Mouse (Mus musculus) gastrocnemius, adult 2 months (tissue): Measurements from ENCODE around the gene Prss23. TPM values are rescaled to one million over a fixed set of nuclear protein-coding genes. Genes with fewer than 3 reads are reported as not detected.
A peak's percentile ranks its signal among the peaks of the same experiment; 100 is the strongest.

ENCODE experiments used
- DNase-seq: peaks from one replicate; pipeline ENCODE4 v3.0.0; 2022
- H3K27ac ChIP-seq: fragments of 200-600 bp; 2 replicates; pipeline ENCODE4 v1.8.1; 2022; ENCODE audit warnings: mild to moderate bottlenecking
- H3K4me3 ChIP-seq: fragments of 200-600 bp; 2 replicates; pipeline ENCODE4 v1.8.1; 2022; ENCODE audit warnings: mild to moderate bottlenecking, moderate library complexity
- CTCF ChIP-seq: fragments of 200-600 bp; IDR thresholded peaks from 2 replicates; pipeline ENCODE4 v1.8.1; 2022; ENCODE audit warnings: antibody characterized with exemption, mild to moderate bottlenecking, moderate library complexity
- intact Hi-C: fragments of 180-260 bp; cut with DNase I; formaldehyde crosslinking; loops from one replicate; pipeline ENCODE4 v1.15.1; 2025
- total RNA-seq, 2 experiments: library from RNA; stranded (reverse); gene quantifications; 2 replicates each; pipeline ENCODE4 v1.2.3; 2021

The Prss23 gene
- total RNA-seq, 2 experiments from 2014 or later: 40.4 to 72.1 TPM

- Histone ChIP-seq H3K27ac (peak overlapping the region; percentile 28; the same call in 1 of the 2 replicates), H3K4me3 (no peak overlapping the region)
- TF ChIP-seq CTCF: no peak
- intact Hi-C loops: no loop called here
- no peak for DNase-seq
Measured at GRCm38 (mm10) chr7:89483769-89484568, 43.0 kb downstream of the Prss23 start.

- no peak for TF ChIP-seq CTCF
- DNase-seq: peak; percentile 73
- intact Hi-C loops: no loop called here
- H3K27ac ChIP-seq: peak overlapping the region; percentile 40
- no peak overlapping the region for H3K4me3 ChIP-seq
Measured at GRCm38 (mm10) chr7:89481723-89482122, 45.3 kb downstream of the Prss23 start.

DNA sequence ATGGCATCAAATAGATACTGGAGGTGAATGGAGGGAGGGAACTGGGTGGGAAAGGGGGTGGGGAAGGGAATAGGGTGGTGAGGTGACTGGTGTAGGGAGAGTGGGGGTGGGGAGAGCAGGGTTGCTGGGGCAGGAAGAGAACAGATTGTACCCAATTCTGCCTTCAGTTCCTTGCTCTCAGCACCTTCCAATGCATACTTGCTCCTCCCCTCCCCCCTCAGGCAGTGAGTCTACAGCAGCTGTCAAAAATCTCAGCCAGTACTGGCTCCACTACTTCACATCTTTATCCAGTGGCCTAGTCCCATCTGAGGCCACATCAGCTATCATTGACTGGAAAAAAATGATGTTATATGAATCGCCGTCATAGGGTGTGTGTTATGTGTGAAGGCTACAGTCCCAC lies 48.5 kb downstream of the Prss23 start:
- intact Hi-C loops: loop anchor here (5.0 kb wide), 1 partner anchor 414 kb away; no protein-coding TSS in a partner anchor

DNA sequence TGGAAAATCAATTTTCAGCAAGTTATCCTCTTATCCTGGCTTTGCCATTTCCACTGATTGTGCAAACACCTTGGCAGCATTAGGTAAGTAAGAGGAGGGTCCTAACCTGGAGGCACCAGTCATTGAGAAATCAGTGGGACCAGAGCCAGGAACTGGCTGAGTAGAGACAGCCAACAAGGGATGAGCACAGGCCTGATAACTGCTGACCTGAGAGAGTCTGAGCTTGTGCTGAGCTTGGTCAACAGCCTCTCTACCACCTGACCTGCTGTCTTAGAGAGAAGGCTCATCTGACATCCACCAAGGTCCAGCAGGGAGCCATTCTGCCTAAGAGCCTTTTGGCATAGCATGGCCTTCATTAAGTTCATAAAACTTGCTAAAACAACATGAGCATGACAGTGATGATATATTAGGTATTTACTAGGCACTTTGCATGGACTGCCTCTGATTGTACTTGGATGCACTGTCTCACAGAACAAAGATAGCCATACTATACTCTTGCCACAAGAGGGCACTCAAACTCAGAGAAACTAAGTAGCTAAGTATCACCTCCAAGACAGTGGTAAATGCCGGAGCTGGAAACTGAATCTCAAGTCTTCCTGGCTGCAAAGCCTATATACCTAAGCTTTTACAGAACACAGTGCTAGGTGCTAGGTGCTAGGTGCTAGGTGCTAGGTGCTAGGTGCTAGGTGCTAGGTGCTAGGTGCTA lies 49.5 kb downstream of the Prss23 start:
- no peak overlapping the region for H3K4me3 ChIP-seq
- DNase-seq: no peak
- intact Hi-C loops: loop anchor here (5.0 kb wide), 1 partner anchor 415 kb away; no protein-coding TSS in a partner anchor

More for the DNA sequence above, 48.5 kb downstream of the Prss23 start:
- TF ChIP-seq CTCF: no peak
- Histone ChIP-seq H3K27ac (no peak overlapping the region), H3K4me3 (no peak overlapping the region)
- no peak for DNase-seq

DNA sequence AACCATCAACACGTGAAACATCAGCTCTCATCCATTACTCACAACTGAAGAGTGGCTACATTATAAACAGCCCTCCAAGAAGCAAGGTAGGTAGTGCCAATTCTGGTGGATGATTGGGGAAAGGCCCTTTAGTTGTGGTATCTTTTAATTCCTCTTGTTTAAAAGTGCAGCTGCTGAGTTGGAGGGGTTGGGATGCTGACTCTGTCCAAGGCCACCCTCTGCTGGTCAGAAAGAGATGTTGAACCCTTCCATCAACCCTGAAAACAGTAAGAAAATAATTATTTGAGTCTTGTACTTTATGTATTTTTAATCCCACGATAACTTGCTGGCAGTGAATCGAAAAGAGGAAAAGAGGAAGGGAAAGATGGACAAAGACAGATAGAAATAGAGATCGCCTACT lies 53.5 kb downstream of the Prss23 start:
- Histone ChIP-seq H3K4me3 (no peak overlapping the region), H3K27ac (no peak overlapping the region)
- peak; percentile 73 for TF ChIP-seq CTCF
- intact Hi-C loops: loop anchor here (1.0 kb wide), 1 partner anchor 35 kb away; no protein-coding TSS in a partner anchor
- peak; percentile 40 for DNase-seq

More for the DNA sequence above, 49.5 kb downstream of the Prss23 start:
- peak; percentile 79 for TF ChIP-seq CTCF
- H3K27ac ChIP-seq: no peak overlapping the region

DNA sequence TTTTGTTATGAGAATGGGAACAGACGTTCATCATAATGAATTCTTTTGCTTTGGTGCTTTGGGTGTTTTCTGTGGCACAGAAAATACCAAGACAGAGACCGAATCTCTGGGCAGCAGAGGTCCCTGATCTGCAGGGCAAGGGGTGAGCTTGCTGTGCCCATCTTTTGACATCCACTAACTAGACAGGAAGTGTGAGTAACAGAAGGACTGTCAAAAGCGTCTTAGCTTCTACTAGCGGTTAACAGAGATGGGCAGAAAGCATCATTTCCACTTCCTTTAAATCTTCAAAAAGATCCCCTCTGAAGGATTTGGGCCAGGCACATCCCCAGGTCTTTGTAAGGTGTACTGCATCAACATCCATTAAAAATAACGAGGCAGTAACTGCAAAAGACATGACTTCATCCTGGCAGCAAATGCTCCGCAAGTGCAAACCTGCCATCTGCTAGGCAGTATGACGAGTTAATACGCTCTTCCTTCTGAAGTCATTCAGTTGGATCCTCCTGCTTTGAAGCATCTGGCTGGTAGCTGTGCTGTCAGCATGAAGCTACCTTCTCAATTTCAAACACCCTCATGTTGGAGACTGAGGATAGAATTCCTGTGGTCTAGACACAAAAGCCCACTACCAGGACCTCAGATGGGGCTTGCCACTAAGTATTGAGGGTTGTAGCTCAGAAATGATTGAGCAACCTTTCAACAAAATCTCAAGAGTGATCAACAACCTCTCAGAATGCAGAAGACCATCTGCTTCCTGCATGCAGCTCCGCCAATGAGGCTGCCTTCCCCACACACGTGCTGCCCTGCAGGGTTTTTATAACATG lies 63.0 kb downstream of the Prss23 start:
- Histone ChIP-seq H3K27ac (no peak overlapping the region), H3K4me3 (no peak overlapping the region)
- no peak for DNase-seq
- intact Hi-C loops: no loop called here
- no peak for TF ChIP-seq CTCF

GRCm38 (mm10) chr7:89463246-89463645 lies 63.7 kb downstream of the Prss23 start:
- no peak for DNase-seq
- TF ChIP-seq CTCF: no peak
- H3K4me3 ChIP-seq: no peak overlapping the region
- intact Hi-C loops: no loop called here
- H3K27ac ChIP-seq: no peak overlapping the region

GRCm38 (mm10) chr7:89462646-89463207 lies 64.3 kb downstream of the Prss23 start:
- intact Hi-C loops: no loop called here
- DNase-seq: no peak
- Histone ChIP-seq H3K27ac (no peak overlapping the region), H3K4me3 (no peak overlapping the region)
- no peak for TF ChIP-seq CTCF

DNA sequence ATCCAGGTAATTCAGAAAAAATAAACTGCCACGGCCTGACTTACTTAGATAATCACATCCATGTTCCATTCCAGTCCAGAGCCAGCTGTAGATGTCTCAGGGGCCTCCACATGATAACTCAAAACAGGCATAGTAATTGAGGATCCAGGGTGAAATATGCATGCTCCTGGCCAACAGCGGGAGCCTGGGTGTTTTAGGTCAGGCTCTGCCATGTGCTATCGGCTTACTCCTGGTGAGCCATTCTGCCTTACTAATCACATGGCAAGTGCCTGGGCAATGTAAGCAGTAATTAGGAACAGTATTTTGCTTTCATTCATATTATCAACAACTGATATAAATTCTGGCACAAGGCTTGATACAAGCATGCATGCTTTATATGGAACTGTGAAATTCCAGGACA lies 65.6 kb downstream of the Prss23 start:
- intact Hi-C loops: no loop called here
- Histone ChIP-seq H3K4me3 (no peak overlapping the region), H3K27ac (0 out of 2 replicates have a peak overlapping the region, but pooled peaks have one; percentile 24)
- DNase-seq: peak; percentile 31
- no peak for TF ChIP-seq CTCF

- TF ChIP-seq CTCF: no peak
- Histone ChIP-seq H3K4me3 (no peak overlapping the region), H3K27ac (peak overlapping the region; percentile 24; the same call in 1 of the 2 replicates)
- no peak for DNase-seq
- intact Hi-C loops: no loop called here
Measured at GRCm38 (mm10) chr7:89460911-89461310, 66.1 kb downstream of the Prss23 start.

DNA sequence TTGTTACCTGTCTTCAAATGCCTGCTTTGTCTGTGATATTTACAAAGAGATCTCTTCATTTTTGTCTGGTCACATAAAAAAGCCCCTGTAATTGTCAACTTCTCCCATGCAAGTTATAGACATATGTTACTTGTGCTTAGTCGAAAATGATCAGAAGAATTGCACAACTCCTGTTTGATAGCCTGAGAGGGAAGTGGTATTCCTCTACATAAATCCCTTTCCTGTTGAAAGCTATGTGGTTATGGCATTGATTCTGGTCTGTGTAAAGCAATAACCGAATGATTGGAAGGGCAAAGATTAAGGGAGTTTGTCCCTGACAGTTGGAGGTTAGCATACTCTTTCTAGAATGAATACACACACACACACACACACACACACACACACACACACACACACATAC lies 67.3 kb downstream of the Prss23 start:
- no peak overlapping the region for H3K27ac ChIP-seq
- no peak overlapping the region for H3K4me3 ChIP-seq
- intact Hi-C loops: no loop called here
- no peak for TF ChIP-seq CTCF
- no peak for DNase-seq

Other genes starting within 250 kb of the Prss23 start
- gene Tmem135, start 123.0 kb downstream of the Prss23 start, total RNA-seq: 10 to 100 TPM; 13.2 to 19.6 TPM
- gene Fzd4, start 122.8 kb downstream of the Prss23 start, total RNA-seq: 10 to 100 TPM; 30.6 to 32.4 TPM
- 100 to 1,000 TPM; 117 to 126 TPM for gene Me3, start 105.2 kb upstream of the Prss23 start, total RNA-seq